Mouse (Mus musculus) myocyte (in vitro differentiated cells): Measurements from ENCODE around the gene Pde8a. TPM values are rescaled to one million over a fixed set of nuclear protein-coding genes. Genes with fewer than 3 reads are reported as not detected.

ENCODE experiments used
- H3K27me3 ChIP-seq: one replicate; pipeline ENCODE4 v1.6.1; 2011; ENCODE audit not compliant: control insufficient read depth, insufficient read depth, insufficient read length
- H3K36me3 ChIP-seq: one replicate; pipeline ENCODE4 v1.6.1; 2011; ENCODE audit not compliant: control insufficient read depth, insufficient read depth
- H3K4me2 ChIP-seq: one replicate; pipeline ENCODE4 v1.6.1; 2011; ENCODE audit warnings: low read depth, control low read depth
- H3K4me3 ChIP-seq: one replicate; pipeline ENCODE4 v1.5.1; 2011; ENCODE audit warnings: mild to moderate bottlenecking, control low read depth, moderate library complexity
- H3K79me2 ChIP-seq: one replicate; pipeline ENCODE4 v1.6.1; 2011; ENCODE audit not compliant: control insufficient read depth, insufficient read depth
- H3ac ChIP-seq: one replicate; pipeline ENCODE4 v1.6.1; 2011; ENCODE audit not compliant: control insufficient read depth, insufficient read length
- CEBPB ChIP-seq: IDR thresholded peaks from 2 replicates; pipeline ENCODE4 v1.6.1; 2011; ENCODE audit warnings: mild to moderate bottlenecking, moderate library complexity; ENCODE audit not compliant: poor library complexity, insufficient read depth, severe bottlenecking
- E2F4 ChIP-seq: IDR thresholded peaks from one replicate; pipeline ENCODE4 v1.6.1; 2011; ENCODE audit warnings: mild to moderate bottlenecking, control low read depth, moderate library complexity; ENCODE audit not compliant: insufficient read depth
- MAX ChIP-seq: IDR thresholded peaks from one replicate; pipeline ENCODE4 v1.6.1; 2011; ENCODE audit warnings: low read depth, mild to moderate bottlenecking, control low read depth
- MYOD1 ChIP-seq, 3 experiments: IDR thresholded peaks; one replicate each; pipeline ENCODE4 v1.6.1; 2011; ENCODE audit warnings: control low read depth in 2 of 3, low read depth in 2 of 3, mild to moderate bottlenecking in 2 of 3, moderate library complexity in 1 of 3; ENCODE audit not compliant: insufficient read length in 2 of 3, control insufficient read depth in 1 of 3
- MYOG ChIP-seq, 3 experiments: IDR thresholded peaks; one replicate each; pipeline ENCODE4 v1.6.1; 2011; ENCODE audit warnings: control low read depth in 2 of 3, low read depth in 2 of 3, mild to moderate bottlenecking in 2 of 3; ENCODE audit not compliant: insufficient read length in 2 of 3, control insufficient read depth in 1 of 3, insufficient read depth in 1 of 3
- POLR2A ChIP-seq: IDR thresholded peaks from one replicate; pipeline ENCODE4 v1.6.1; 2011; ENCODE audit warnings: low read depth, mild to moderate bottlenecking, control low read depth, moderate library complexity; ENCODE audit not compliant: insufficient read length
- POLR2AphosphoS2 ChIP-seq: IDR thresholded peaks from one replicate; pipeline ENCODE4 v1.6.1; 2011; ENCODE audit warnings: low read depth, control low read depth; ENCODE audit not compliant: insufficient read length
- REST ChIP-seq: IDR thresholded peaks from one replicate; pipeline ENCODE4 v1.6.1; 2011; ENCODE audit warnings: mild to moderate bottlenecking, control low read depth, moderate library complexity; ENCODE audit not compliant: insufficient read depth, insufficient read length
- SRF ChIP-seq: IDR thresholded peaks from one replicate; pipeline ENCODE4 v1.6.1; 2011; ENCODE audit warnings: low read depth; ENCODE audit not compliant: control insufficient read depth, insufficient read length
- TCF12 ChIP-seq: IDR thresholded peaks from one replicate; pipeline ENCODE4 v1.6.1; 2011; ENCODE audit warnings: mild to moderate bottlenecking, control low read depth; ENCODE audit not compliant: poor library complexity, insufficient read depth, severe bottlenecking
- TCF3 ChIP-seq: IDR thresholded peaks from one replicate; pipeline ENCODE4 v1.6.1; 2011; ENCODE audit warnings: low read depth, control low read depth; ENCODE audit not compliant: insufficient read length
- USF1 ChIP-seq: IDR thresholded peaks from one replicate; pipeline ENCODE4 v1.6.1; 2011; ENCODE audit warnings: low read depth, mild to moderate bottlenecking, control low read depth, moderate library complexity
- polyA plus RNA-seq: library from polyadenylated mRNA; unstranded; fragments of >200 nt; fragmentation: generic; extraction: Trizol; gene quantifications from one replicate; pipeline ENCODE4 v1.2.1, GENCODE M21; 2012; ENCODE audit warnings: missing spikeins

Gene Pde8a
- 3.5 TPM for polyA plus RNA-seq

- no peak within 1 kb of the TSS for H3ac ChIP-seq
- peaks cover 12% of the 10 kb centered on the region for H3K27me3 ChIP-seq
- H3K4me2 ChIP-seq = peak within 1 kb of the TSS; percentile 65
- peak within 1 kb of the TSS; percentile 20 for H3K4me3 ChIP-seq
- H3K36me3 ChIP-seq = no peaks in the 10 kb centered on the region
- TF ChIP-seq SRF = no peak
- TF ChIP-seq TCF12 = no peak
- TF ChIP-seq MAX = no peak
- TF ChIP-seq E2F4 = no peak
- no peak for TF ChIP-seq MYOG (IDR thresholded peaks at IDR 0.05; ENCODE audit: control insufficient read depth in 1 of 3, insufficient read depth in 1 of 3, insufficient read length in 2 of 3, low read depth in 2 of 3)
- no peak for TF ChIP-seq POLR2A
- no peak for TF ChIP-seq MYOD1 (IDR thresholded peaks at IDR 0.05; ENCODE audit: control insufficient read depth in 1 of 3, insufficient read length in 2 of 3, low read depth in 2 of 3)
- TF ChIP-seq REST = no peak
- TF ChIP-seq USF1 = no peak
- TF ChIP-seq TCF3 = no peak
- TF ChIP-seq POLR2AphosphoS2 = no peak
- no peak for TF ChIP-seq CEBPB
- no peaks in the 10 kb centered on the region for H3K79me2 ChIP-seq
Observed at GRCm38 (mm10) chr7:81213347-81214152, at the start of gene Pde8a. TSS of gene Pde8a (plus strand) at chr7:81213596.

GRCm38 (mm10) chr7:81164411-81164810, 49.0 kb upstream of the Pde8a start:
- Histone ChIP-seq H3K27me3 (no peaks in the 10 kb centered on the region), H3K79me2 (no peaks in the 10 kb centered on the region), H3K4me2 (no peak overlapping the region), H3K36me3 (no peaks in the 10 kb centered on the region), H3ac (no peak overlapping the region), H3K4me3 (no peak overlapping the region)
- TF ChIP-seq REST (no peak), MAX (no peak), SRF (no peak), POLR2A (no peak), TCF12 (no peak), USF1 (no peak), POLR2AphosphoS2 (no peak), MYOD1 (IDR thresholded peaks at IDR 0.05; ENCODE audit: control insufficient read depth in 1 of 3, insufficient read length in 2 of 3, low read depth in 2 of 3) (no peak), CEBPB (no peak), TCF3 (no peak), E2F4 (no peak), MYOG (IDR thresholded peaks at IDR 0.05; ENCODE audit: control insufficient read depth in 1 of 3, insufficient read depth in 1 of 3, insufficient read length in 2 of 3, low read depth in 2 of 3) (no peak)

GRCm38 (mm10) chr7:81167124-81167523, 46.3 kb upstream of the Pde8a start:
- H3ac ChIP-seq = no peak overlapping the region
- TF ChIP-seq USF1 (no peak), MYOG (IDR thresholded peaks at IDR 0.05; ENCODE audit: control insufficient read depth in 1 of 3, insufficient read depth in 1 of 3, insufficient read length in 2 of 3, low read depth in 2 of 3) (no peak), MAX (no peak), REST (no peak), CEBPB (no peak), MYOD1 (IDR thresholded peaks at IDR 0.05; ENCODE audit: control insufficient read depth in 1 of 3, insufficient read length in 2 of 3, low read depth in 2 of 3) (no peak), SRF (no peak), TCF3 (no peak), POLR2A (no peak), E2F4 (no peak)
- H3K27me3 ChIP-seq = no peaks in the 10 kb centered on the region
- no peaks in the 10 kb centered on the region for H3K79me2 ChIP-seq
- no peaks in the 10 kb centered on the region for H3K36me3 ChIP-seq
- H3K4me3 ChIP-seq = no peak overlapping the region
- no peak overlapping the region for H3K4me2 ChIP-seq

- no peak overlapping the region for H3K4me2 ChIP-seq
- H3ac ChIP-seq = no peak overlapping the region
- no peak for TF ChIP-seq E2F4
- no peak for TF ChIP-seq POLR2AphosphoS2
- no peak for TF ChIP-seq CEBPB
- no peak for TF ChIP-seq REST
- TF ChIP-seq POLR2A = no peak
- no peak for TF ChIP-seq MYOD1 (IDR thresholded peaks at IDR 0.05; ENCODE audit: control insufficient read depth in 1 of 3, insufficient read length in 2 of 3, low read depth in 2 of 3)
- TF ChIP-seq MAX = no peak
- TF ChIP-seq TCF12 = no peak
- H3K27me3 ChIP-seq = no peaks in the 10 kb centered on the region
- no peak overlapping the region for H3K4me3 ChIP-seq
- H3K36me3 ChIP-seq = no peaks in the 10 kb centered on the region
- no peaks in the 10 kb centered on the region for H3K79me2 ChIP-seq
Observed at GRCm38 (mm10) chr7:81169351-81169750, 44.0 kb upstream of the Pde8a start.
